Mouse (Mus musculus) limb, embryonic 11.5 days (tissue): Measurements from ENCODE around the gene Il1rapl2. TPM values are rescaled to one million over a fixed set of nuclear protein-coding genes. Genes with fewer than 3 reads are reported as not detected.

Source experiments
- ATAC-seq: fragments of 200-750 bp; cut with Nextera tagmentation; 2 replicates; pipeline ENCODE4 v1.8.0; 2017; ENCODE audit warnings: low read depth; ENCODE audit not compliant: insufficient number of reproducible peaks, low FRiP score, low TSS enrichment
- DNase-seq: peaks from one replicate; pipeline ENCODE4 v3.0.0-alpha.2; 2015; ENCODE audit warnings: low spot score
- H3K27ac ChIP-seq: fragments of 300-500 bp; sonication (generic); replicated peaks from 2 replicates; pipeline ENCODE4 v1.5.1; 2014; ENCODE audit warnings: low read depth, mild to moderate bottlenecking, low read length
- H3K27me3 ChIP-seq: fragments of 300-500 bp; sonication (generic); 2 replicates; pipeline ENCODE4 v1.6.1; 2014; ENCODE audit warnings: mild to moderate bottlenecking, low read length, mixed read lengths; ENCODE audit not compliant: control insufficient read depth, insufficient read depth
- H3K36me3 ChIP-seq: fragments of 300-500 bp; sonication (generic); 2 replicates; pipeline ENCODE4 v1.6.1; 2014; ENCODE audit warnings: mild to moderate bottlenecking, low read length, moderate library complexity, mixed read lengths; ENCODE audit not compliant: control insufficient read depth, insufficient read depth
- H3K4me1 ChIP-seq: fragments of 300-500 bp; sonication (generic); 2 replicates; pipeline ENCODE4 v1.6.1; 2014; ENCODE audit warnings: low read length, mixed read lengths; ENCODE audit not compliant: control insufficient read depth, insufficient read depth
- H3K4me2 ChIP-seq: fragments of 300-500 bp; sonication (generic); 2 replicates; pipeline ENCODE4 v1.6.1; 2014; ENCODE audit warnings: low read depth, mild to moderate bottlenecking, moderate library complexity; ENCODE audit not compliant: severe bottlenecking
- H3K4me3 ChIP-seq: fragments of 300-500 bp; sonication (generic); 2 replicates; pipeline ENCODE4 v1.5.1; 2014; ENCODE audit warnings: low read depth, low read length
- H3K9ac ChIP-seq: fragments of 300-500 bp; sonication (generic); 2 replicates; pipeline ENCODE4 v1.6.1; 2014; ENCODE audit warnings: mild to moderate bottlenecking, low read length
- H3K9me3 ChIP-seq: fragments of 300-500 bp; sonication (generic); 2 replicates; pipeline ENCODE4 v1.6.1; 2016; ENCODE audit warnings: low read length; ENCODE audit not compliant: control insufficient read depth
- WGBS: fragments of 180-500 bp; shearing (Covaris S2); extraction: QIAGEN DNeasy Blood & Tissue Kit; methylation state at CpG from one replicate; pipeline ENCODE4 v1.1.7; 2014; 5-methylcytosine and 5-hydroxymethylcytosine counted together
- polyA plus RNA-seq: library from polyadenylated mRNA; unstranded; fragments of >200 nt; fragmentation: Nextera tagmentation; extraction: Ambion mirVana; gene quantifications from 2 replicates; pipeline ENCODE4 v1.2.1, GENCODE M21; 2014

The Il1rapl2 gene
- polyA plus RNA-seq, 1 experiment from 2014 or later, result not detected

GRCm38 (mm10) chrX:138433794-138434193, 863.4 kb downstream of the Il1rapl2 start:
- DNase-seq (no peak), ATAC-seq (no peak)
- Histone ChIP-seq H3K27ac (no peak overlapping the region), H3K36me3 (no peaks in the 10 kb centered on the region), H3K9ac (no peak overlapping the region), H3K4me2 (no peak overlapping the region), H3K4me1 (no peaks in the 10 kb centered on the region), H3K9me3 (no peaks in the 10 kb centered on the region), H3K4me3 (no peak overlapping the region), H3K27me3 (no peaks in the 10 kb centered on the region)
- WGBS, result 66% methylated on average over 2 of the region's 2 CpGs

- ATAC-seq (no peak), DNase-seq (no peak)
- Histone ChIP-seq H3K9me3 (no peaks in the 10 kb centered on the region), H3K27ac (no peak overlapping the region), H3K27me3 (no peaks in the 10 kb centered on the region), H3K4me3 (no peak overlapping the region), H3K9ac (no peak overlapping the region), H3K4me1 (no peaks in the 10 kb centered on the region), H3K4me2 (no peak overlapping the region), H3K36me3 (no peaks in the 10 kb centered on the region)
- WGBS, result 69% methylated on average over 3 of the region's 3 CpGs
These were observed 867.5 kb downstream of the Il1rapl2 start for GRCm38 (mm10) chrX:138437939-138438338.

- 80% methylated on average over 2 of the region's 2 CpGs for WGBS
- Histone ChIP-seq H3K4me3 (no peak overlapping the region), H3K9ac (no peak overlapping the region), H3K27me3 (no peaks in the 10 kb centered on the region), H3K27ac (no peak overlapping the region), H3K4me2 (no peak overlapping the region), H3K9me3 (no peaks in the 10 kb centered on the region), H3K4me1 (no peaks in the 10 kb centered on the region), H3K36me3 (no peaks in the 10 kb centered on the region)
- DNase-seq (no peak), ATAC-seq (no peak)
These were observed 879.4 kb downstream of the Il1rapl2 start for GRCm38 (mm10) chrX:138449856-138450255.

- no peak overlapping the region for H3K27ac ChIP-seq
- 78% methylated on average over 3 of the region's 3 CpGs for WGBS
- no peaks in the 10 kb centered on the region for H3K27me3 ChIP-seq
- no peak overlapping the region for H3K4me2 ChIP-seq
- no peaks in the 10 kb centered on the region for H3K4me1 ChIP-seq
- DNase-seq (no peak), ATAC-seq (no peak)
- H3K4me3 ChIP-seq, result no peak overlapping the region
- no peaks in the 10 kb centered on the region for H3K9me3 ChIP-seq
- H3K36me3 ChIP-seq, result no peaks in the 10 kb centered on the region
- no peak overlapping the region for H3K9ac ChIP-seq
These were observed 908.1 kb downstream of the Il1rapl2 start for GRCm38 (mm10) chrX:138478488-138478887.

GRCm38 (mm10) chrX:138500510-138500909, 930.1 kb downstream of the Il1rapl2 start:
- no peak overlapping the region for H3K4me3 ChIP-seq

GRCm38 (mm10) chrX:138505049-138505448, 934.6 kb downstream of the Il1rapl2 start:
- no peak for DNase-seq
- Histone ChIP-seq H3K27me3 (no peaks in the 10 kb centered on the region), H3K9ac (no peak overlapping the region), H3K4me3 (no peak overlapping the region), H3K9me3 (no peaks in the 10 kb centered on the region), H3K27ac (no peak overlapping the region), H3K4me1 (no peaks in the 10 kb centered on the region), H3K4me2 (no peak overlapping the region), H3K36me3 (no peaks in the 10 kb centered on the region)
- 57% methylated on average over 3 of the region's 3 CpGs for WGBS
- ATAC-seq, result no peak

More at GRCm38 (mm10) chrX:138500510-138500909, 930.1 kb downstream of the Il1rapl2 start:
- no peak overlapping the region for H3K9ac ChIP-seq
- 85% methylated on average over 1 of the region's 1 CpGs for WGBS
- H3K27ac ChIP-seq, result no peak overlapping the region
- no peak for ATAC-seq
- H3K36me3 ChIP-seq, result no peaks in the 10 kb centered on the region
- H3K4me1 ChIP-seq, result no peaks in the 10 kb centered on the region
- no peaks in the 10 kb centered on the region for H3K27me3 ChIP-seq
- no peak overlapping the region for H3K4me2 ChIP-seq
- H3K9me3 ChIP-seq, result no peaks in the 10 kb centered on the region
- DNase-seq, result no peak

DNA sequence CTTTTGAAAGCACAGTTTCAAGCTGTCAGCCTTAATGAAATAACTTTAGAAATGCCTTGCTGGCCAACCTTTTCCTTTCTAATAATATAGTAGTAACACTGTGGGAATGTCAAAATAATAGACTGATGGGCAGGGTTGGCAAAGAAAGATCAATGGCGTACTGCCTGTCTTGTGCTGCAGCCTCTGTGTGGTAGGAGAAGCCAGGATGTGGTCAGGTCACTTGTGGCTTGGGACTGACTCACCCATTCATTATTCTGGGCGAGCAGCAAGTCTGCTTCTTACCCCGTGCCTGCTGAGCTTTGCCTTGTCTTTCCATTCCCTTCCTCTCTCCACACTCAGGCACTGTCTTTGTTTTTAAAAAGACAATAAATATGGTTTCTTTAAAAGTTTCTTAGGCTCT, 1049.7 kb downstream of the Il1rapl2 start:
- 76% methylated on average over 3 of the region's 3 CpGs for WGBS
- no peaks in the 10 kb centered on the region for H3K36me3 ChIP-seq
- H3K9ac ChIP-seq, result no peak overlapping the region
- DNase-seq (no peak), ATAC-seq (no peak)
- H3K4me1 ChIP-seq, result no peaks in the 10 kb centered on the region
- no peak overlapping the region for H3K4me2 ChIP-seq
- H3K27ac ChIP-seq, result no peak overlapping the region
- H3K9me3 ChIP-seq, result no peaks in the 10 kb centered on the region
- no peak overlapping the region for H3K4me3 ChIP-seq
- no peaks in the 10 kb centered on the region for H3K27me3 ChIP-seq

GRCm38 (mm10) chrX:138625311-138625710, 1054.9 kb downstream of the Il1rapl2 start:
- Histone ChIP-seq H3K4me2 (no peak overlapping the region), H3K4me3 (no peak overlapping the region), H3K9me3 (no peaks in the 10 kb centered on the region), H3K36me3 (no peaks in the 10 kb centered on the region), H3K27ac (no peak overlapping the region), H3K27me3 (no peaks in the 10 kb centered on the region), H3K4me1 (no peaks in the 10 kb centered on the region), H3K9ac (no peak overlapping the region)
- DNase-seq (no peak), ATAC-seq (no peak)

- 50% methylated on average over 1 of the region's 1 CpGs for WGBS
- H3K4me1 ChIP-seq, result no peaks in the 10 kb centered on the region
- no peaks in the 10 kb centered on the region for H3K9me3 ChIP-seq
- H3K27me3 ChIP-seq, result no peaks in the 10 kb centered on the region
- H3K4me3 ChIP-seq, result no peak overlapping the region
- H3K36me3 ChIP-seq, result no peaks in the 10 kb centered on the region
- H3K9ac ChIP-seq, result no peak overlapping the region
- H3K4me2 ChIP-seq, result no peak overlapping the region
- no peak overlapping the region for H3K27ac ChIP-seq
- ATAC-seq (peak; percentile 47; the same call in 1 of the 2 replicates), DNase-seq (no peak)
These were observed 1152.0 kb downstream of the Il1rapl2 start for GRCm38 (mm10) chrX:138722372-138722771.
